Mouse (Mus musculus) ZHBTc4 (cell line): ENCODE measurements around the gene Edn1.

ENCODE experiments used
- DNase-seq: peaks from one replicate; pipeline ENCODE4 v3.0.0-alpha.2; 2011; ENCODE audit warnings: low read depth, low spot score

Gene Edn1

DNA sequence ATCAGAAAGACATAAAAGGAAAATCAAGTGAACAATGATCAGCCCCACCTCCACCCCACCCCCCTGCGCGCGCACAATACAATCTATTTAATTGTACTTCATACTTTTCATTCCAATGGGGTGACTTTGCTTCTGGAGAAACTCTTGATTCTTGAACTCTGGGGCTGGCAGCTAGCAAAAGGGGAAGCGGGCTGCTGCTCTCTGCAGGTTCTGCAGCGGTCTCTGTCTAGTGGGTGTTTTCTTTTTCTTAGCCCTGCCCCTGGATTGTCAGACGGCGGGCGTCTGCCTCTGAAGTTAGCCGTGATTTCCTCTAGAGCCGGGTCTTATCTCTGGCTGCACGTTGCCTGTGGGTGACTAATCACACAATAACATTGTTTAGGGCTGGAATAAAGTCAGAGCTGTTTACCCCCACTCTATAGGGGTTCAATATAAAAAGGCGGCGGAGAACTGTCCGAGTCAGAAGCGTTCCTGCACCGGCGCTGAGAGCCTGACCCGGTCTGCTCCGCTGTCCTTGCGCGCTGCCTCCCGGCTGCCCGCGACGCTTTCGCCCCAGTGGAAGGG lies at the start of gene Edn1:
Gene Edn1, plus strand, starts transcription at position 316 of the 561 bp plus-strand sequence.
- DNase-seq: peak; percentile 90

DNA sequence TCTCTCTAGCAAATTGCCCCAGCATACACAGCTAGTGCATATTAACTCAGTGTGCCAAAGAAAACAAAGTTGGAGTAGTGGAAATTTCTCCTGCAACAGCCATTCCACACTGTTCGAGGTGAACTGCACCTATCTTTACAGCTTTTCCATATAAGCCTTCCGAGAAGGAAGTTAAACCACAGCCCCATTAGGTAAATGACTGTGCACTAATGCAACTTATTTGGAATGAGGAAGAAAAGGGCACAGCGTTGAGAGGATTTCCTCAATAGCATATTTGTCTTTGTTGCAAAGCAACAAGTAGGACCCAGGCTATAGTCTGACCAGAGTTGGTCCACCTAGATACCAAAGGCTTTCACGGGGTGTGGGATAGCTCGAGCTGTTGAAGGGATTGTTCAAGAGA lies 47.5 kb upstream of the Edn1 start:
- DNase-seq: no peak

- no peak for DNase-seq
Observed at GRCm38 (mm10) chr13:42255105-42255504, 46.2 kb upstream of the Edn1 start.

GRCm38 (mm10) chr13:42258422-42258821 lies 42.9 kb upstream of the Edn1 start:
- no peak for DNase-seq

GRCm38 (mm10) chr13:42260667-42261066 lies 40.6 kb upstream of the Edn1 start:
- DNase-seq: no peak

- no peak for DNase-seq
Observed at GRCm38 (mm10) chr13:42270051-42270450, 31.2 kb upstream of the Edn1 start.

- no peak for DNase-seq
Observed at GRCm38 (mm10) chr13:42276774-42277454, 24.4 kb upstream of the Edn1 start.

GRCm38 (mm10) chr13:42277751-42278150 lies 23.5 kb upstream of the Edn1 start:
- no peak for DNase-seq

DNA sequence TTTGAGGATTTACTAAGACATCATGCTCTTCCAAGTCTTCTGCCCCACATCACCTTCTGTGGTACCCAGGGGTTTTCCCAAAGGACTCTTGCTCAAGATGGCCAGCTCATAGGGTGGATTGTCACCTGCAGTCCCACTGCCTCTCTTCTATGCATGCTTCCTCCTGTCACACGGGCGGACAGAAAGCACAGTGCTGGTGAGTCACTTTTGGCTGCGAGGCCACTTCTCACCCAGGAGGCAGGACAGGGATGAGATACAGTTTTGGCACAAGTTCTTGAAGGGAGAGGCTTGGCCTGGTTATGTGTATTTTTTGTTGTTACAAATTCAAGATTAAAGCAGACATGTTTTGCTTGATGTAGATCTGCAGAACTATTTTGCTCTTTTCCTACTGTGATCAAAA lies 15.4 kb upstream of the Edn1 start:
- DNase-seq: no peak

- DNase-seq: no peak
Observed at GRCm38 (mm10) chr13:42286768-42287167, 14.5 kb upstream of the Edn1 start.

- no peak for DNase-seq
Observed at GRCm38 (mm10) chr13:42292593-42292992, 8.7 kb upstream of the Edn1 start.

DNA sequence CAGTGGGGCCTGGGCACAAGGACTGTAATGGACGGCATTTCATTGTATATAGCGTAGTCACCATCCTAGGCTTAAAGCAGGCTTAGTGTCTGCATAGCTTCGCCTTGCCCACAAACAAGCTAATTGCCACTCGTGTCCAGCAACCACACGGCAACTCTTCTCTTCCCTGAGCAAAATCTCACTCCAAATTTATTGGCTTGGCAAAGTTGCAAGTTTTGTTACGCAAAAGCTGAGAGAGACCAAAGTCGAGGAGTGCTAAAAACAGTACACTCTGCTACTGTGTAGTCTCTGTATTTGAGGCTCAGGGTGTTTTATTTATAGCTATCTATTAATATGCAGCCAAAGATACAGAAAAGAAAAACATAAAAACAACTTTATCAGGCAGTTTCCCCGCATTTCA lies 3.0 kb upstream of the Edn1 start:
- no peak for DNase-seq

DNA sequence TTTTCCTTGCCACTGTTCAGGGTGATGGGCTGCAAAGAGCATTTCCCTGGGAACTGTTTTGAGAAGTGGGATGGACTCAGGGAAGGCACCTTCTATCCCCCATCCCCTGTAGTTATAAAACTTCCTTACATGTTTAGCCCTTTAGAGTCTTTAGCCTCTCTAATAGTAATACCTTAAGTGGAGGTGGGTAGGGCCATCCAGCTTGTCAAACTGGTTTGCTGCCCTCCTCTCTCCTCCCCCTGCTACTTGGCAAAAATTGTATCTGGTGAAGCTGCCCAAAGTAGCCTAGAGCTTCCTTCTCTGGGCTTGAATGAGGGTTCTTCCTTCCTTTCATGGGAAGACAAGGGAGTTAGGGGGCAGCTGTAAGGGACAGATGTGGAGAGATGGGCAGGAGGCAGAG lies 2.5 kb upstream of the Edn1 start:
- no peak for DNase-seq

- DNase-seq: peak; percentile 86
Observed at GRCm38 (mm10) chr13:42300567-42300966, 709 bp upstream of the Edn1 start.

GRCm38 (mm10) chr13:42301961-42302861 lies 935 bp downstream of the Edn1 start:
- DNase-seq: peak; percentile 52

GRCm38 (mm10) chr13:42303180-42303929 lies 2.1 kb downstream of the Edn1 start:
- DNase-seq: no peak

GRCm38 (mm10) chr13:42304139-42304538 lies 2.9 kb downstream of the Edn1 start:
- DNase-seq: no peak

GRCm38 (mm10) chr13:42306870-42307800 lies 5.9 kb downstream of the Edn1 start:
- DNase-seq: no peak

DNA sequence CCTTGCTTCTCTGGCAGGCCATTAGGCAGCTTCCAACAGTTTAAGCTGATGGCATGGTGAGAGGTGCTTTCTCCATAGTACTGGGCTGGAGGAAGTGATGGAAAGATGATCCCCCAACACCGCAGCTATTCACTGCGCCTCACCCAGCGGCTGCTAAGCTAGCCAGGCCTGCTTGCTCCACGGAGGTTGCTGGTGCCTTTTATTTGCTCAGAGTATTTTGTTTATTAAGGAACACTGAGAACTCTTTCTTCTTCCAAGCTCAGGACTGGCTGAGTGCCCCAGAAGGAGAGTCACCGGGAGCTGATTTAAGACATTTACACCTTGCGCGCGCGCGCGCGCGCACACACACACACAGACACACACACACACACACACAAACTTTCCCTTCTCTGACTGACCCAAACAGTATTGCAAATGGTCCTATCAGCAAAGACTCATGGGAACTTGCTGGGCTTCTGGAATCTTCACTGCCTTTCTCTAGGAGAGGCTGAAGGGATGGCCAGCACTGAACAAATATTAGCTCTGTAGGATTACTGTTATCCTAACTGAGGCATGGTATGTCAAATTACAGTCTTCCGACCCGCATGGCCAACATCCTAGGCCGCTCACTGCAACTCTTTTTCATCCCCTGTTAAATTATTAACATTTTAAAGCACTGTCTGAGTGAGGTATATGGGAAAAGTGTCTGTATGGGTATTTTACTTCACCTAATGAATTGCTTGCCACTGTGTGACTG lies 7.3 kb downstream of the Edn1 start:
- peak; percentile 24 for DNase-seq

GRCm38 (mm10) chr13:42309804-42310203 lies 8.5 kb downstream of the Edn1 start:
- DNase-seq: no peak
